Mouse (Mus musculus): ENCODE measurements around the gene Vmn2r95.
"Not testable (repeated sequence)": the region's sequence is repeated elsewhere in the genome, so short reads cannot be mapped to it uniquely, and the experiment has no call there.

The Vmn2r95 gene

GRCm38 (mm10) chr17:18423778-18424177 is at the start of gene Vmn2r95:
Gene Vmn2r95 (plus strand): TSS chr17:18424078.
- no peak for DNase-seq (ENCODE audit: low read depth, low spot score)

DNA sequence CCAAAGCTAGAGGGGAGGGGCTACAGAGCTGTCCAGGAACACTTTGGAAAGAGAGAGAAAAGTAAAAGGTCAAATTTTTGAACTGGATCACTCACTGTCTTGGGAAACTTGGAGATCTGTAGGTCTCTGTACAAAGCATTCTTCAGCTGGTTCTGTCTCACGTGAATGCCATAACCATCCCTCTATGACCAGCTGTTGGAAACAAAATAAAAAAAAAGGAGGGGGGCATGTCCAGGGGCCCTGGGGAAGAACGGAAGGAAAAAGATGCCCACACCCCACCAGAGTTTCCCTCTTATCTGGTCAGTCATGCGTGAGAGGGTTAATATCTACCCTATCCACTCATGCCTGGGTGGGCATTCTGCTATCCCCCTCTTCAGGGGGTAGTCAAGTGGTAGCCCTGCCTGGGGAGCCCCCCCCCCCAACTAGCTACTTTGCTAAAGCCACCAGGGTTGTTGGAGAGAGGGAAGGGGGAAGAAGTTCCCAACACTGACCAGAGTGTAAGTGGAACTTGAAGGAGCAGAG is 31.8 kb downstream of the Vmn2r95 start:
- DNase-seq (ENCODE audit: low read depth, low spot score): no peak

DNA sequence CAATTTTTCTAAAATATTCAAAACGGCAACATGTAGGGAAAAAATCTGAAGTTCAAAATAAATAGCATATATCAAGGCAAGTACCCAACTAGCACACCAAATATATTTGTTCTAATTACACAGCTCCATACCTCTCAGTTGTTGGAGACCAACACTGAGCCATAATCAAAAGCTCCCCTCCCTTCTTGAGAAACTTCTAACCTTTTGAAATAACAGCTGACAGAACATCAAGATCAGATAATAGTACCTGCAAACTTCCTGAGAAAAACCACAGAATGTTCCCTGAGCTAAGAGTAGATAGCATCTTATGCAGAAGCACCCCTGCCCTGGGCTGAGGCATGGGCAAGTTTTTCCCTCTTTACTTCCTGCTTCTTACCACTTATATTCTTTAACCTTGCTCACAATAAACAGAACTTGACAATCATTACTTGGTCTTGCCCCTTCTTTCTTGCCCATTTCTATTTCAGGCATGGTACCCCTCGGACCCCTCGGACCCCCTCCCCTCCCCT is 34.3 kb downstream of the Vmn2r95 start:
- DNase-seq (ENCODE audit: low read depth, low spot score): not testable (repeated sequence)

DNA sequence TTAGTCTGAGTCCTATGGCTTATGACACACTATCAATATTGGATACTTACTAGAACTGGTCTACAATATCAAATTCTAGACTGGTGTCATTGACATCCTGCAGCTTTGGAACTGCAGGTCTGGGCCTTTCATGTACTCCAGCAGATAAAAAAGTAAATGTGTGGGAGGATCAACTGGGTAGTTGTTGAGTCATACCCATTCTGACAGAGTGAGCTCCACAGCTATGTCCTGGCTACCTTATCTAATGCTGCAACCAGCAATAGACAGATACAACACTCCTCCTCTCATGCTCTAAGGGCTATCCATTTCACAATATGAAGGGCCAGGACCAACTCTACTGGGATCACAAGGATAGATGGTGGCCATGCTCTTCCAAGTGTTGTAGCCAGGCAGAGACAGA is 38.8 kb downstream of the Vmn2r95 start:
- DNase-seq (ENCODE audit: low read depth, low spot score): no peak

DNA sequence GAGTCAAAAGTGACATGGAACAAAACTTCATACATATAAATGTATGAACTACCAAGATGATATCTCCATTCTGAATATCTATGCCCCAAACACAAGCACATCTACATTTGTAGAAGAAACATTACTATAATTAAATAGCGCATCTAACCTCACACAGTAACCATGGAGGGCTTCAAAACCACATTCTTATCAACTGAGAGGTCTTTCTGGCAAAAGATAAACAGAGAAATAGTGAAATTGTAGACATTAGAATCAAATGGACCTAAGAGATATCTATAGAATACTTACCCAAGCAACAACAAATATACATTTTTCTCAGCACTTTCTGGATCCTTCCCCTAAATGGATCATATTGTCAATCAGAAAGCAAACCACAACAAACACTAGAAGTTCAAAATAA is 56.0 kb downstream of the Vmn2r95 start:
- no peak for DNase-seq (ENCODE audit: low read depth, low spot score)

Measured in 3T3-L1 (cell line).